39 mouse cellular contexts compared by ENCODE assay signal in the genomic region with DNA sequence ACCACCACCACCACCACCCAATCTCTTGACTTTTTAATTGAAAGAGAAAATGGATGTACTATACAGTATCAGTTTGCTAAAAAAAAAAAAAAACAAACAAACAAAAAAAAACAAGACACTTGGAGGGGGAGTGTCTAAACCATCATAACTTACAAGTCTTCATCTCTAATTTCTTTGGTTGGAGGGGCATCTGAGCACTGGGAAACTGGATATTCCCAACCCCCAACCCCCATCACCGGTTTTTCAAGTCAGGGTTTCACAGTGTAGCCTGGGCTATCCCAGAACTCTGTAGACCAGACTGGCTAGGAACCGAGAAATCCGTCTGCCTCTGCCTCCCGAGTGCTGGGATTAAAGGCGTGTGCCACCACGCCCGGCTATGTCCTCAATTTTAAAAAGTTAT. TPM values are rescaled to one million over a fixed set of nuclear protein-coding genes. Genes with fewer than 3 reads are reported as not detected.
"Had no signal": no experiment of that assay in that cellular context is flagged by ENCODE, and none has a peak within 500 bp of the region (broad histone marks: within the 10 kb centered on the region; RNA-seq: fewer than 3 reads in every experiment).

No protein-coding gene starts in this region.

- H3K4me2 ChIP-seq: embryonic facial prominence, embryonic 12.5 days; embryonic facial prominence, embryonic 13.5 days; embryonic facial prominence, embryonic 15.5 days; forebrain, embryonic 12.5 days; forebrain, embryonic 13.5 days; forebrain, embryonic 15.5 days had no signal

- H3K9me3 ChIP-seq: embryonic facial prominence, embryonic 10.5 days; embryonic facial prominence, embryonic 12.5 days; embryonic facial prominence, embryonic 13.5 days; embryonic facial prominence, embryonic 15.5 days; forebrain, embryonic 10.5 days; forebrain, embryonic 12.5 days; forebrain, embryonic 13.5 days; forebrain, embryonic 15.5 days; heart, embryonic 10.5 days had no signal

- ATAC-seq: forebrain, embryonic 13.5 days; forebrain, embryonic 14.5 days; forebrain, embryonic 15.5 days; forebrain, embryonic 16.5 days; forebrain, postnatal 0 days had no signal

- H3K36me3 ChIP-seq: embryonic facial prominence, embryonic 10.5 days; embryonic facial prominence, embryonic 12.5 days; embryonic facial prominence, embryonic 13.5 days; embryonic facial prominence, embryonic 15.5 days; forebrain, embryonic 10.5 days; forebrain, embryonic 12.5 days; forebrain, embryonic 15.5 days; heart, embryonic 10.5 days had no signal

- H3K4me1 ChIP-seq: embryonic facial prominence, embryonic 10.5 days; embryonic facial prominence, embryonic 12.5 days; embryonic facial prominence, embryonic 13.5 days; embryonic facial prominence, embryonic 15.5 days; forebrain, embryonic 12.5 days; forebrain, embryonic 13.5 days; forebrain, embryonic 15.5 days had no signal

- H3K27ac ChIP-seq: embryonic facial prominence, embryonic 10.5 days; embryonic facial prominence, embryonic 12.5 days; embryonic facial prominence, embryonic 13.5 days; embryonic facial prominence, embryonic 15.5 days; forebrain, embryonic 10.5 days; forebrain, embryonic 12.5 days; forebrain, embryonic 13.5 days; forebrain, embryonic 15.5 days; gastrocnemius, adult 2 months; heart, adult 2 months; heart, embryonic 10.5 days had no signal

- H3K9ac ChIP-seq: embryonic facial prominence, embryonic 12.5 days; embryonic facial prominence, embryonic 13.5 days; embryonic facial prominence, embryonic 15.5 days; forebrain, embryonic 12.5 days; forebrain, embryonic 13.5 days; forebrain, embryonic 15.5 days; forebrain, postnatal 0 days had no signal

- H3K4me3 ChIP-seq: embryonic facial prominence, embryonic 10.5 days; embryonic facial prominence, embryonic 12.5 days; embryonic facial prominence, embryonic 13.5 days; embryonic facial prominence, embryonic 15.5 days; erythroblast, embryonic 14.5 days; forebrain, embryonic 10.5 days; forebrain, embryonic 12.5 days; forebrain, embryonic 13.5 days; forebrain, embryonic 15.5 days; gastrocnemius, adult 2 months; heart, adult 2 months; heart, embryonic 10.5 days had no signal

- H3K27me3 ChIP-seq: embryonic facial prominence, embryonic 12.5 days; embryonic facial prominence, embryonic 13.5 days; embryonic facial prominence, embryonic 15.5 days; forebrain, embryonic 12.5 days; forebrain, embryonic 13.5 days; forebrain, embryonic 15.5 days had no signal

- DNase-seq: cerebellum, adult 9-11 months; cerebellum, postnatal 10 days; cerebellum, postnatal 14 days; cerebellum, postnatal 25 days; cerebellum, postnatal 36 days; embryo, embryonic 11 days; forebrain, postnatal 0 days; gastrocnemius, adult 2 months; gastrocnemius, postnatal 10 days; gastrocnemius, postnatal 14 days; gastrocnemius, postnatal 25 days; gastrocnemius, postnatal 36 days; heart, adult 11 months; heart, adult 18-20 months; heart, adult 2 months had no signal

RNA-seq across cellular contexts. Expression of a gene that starts 1.8 kb away (rescaled TPM):
- total RNA-seq: common myeloid progenitor, adult 5-6 weeks; gastrocnemius, adult 18-20 months; gastrocnemius, adult 2 months; gastrocnemius, adult 8-10 months; gastrocnemius, postnatal 10 days; gastrocnemius, postnatal 14 days; gastrocnemius, postnatal 25 days; gastrocnemius, postnatal 36 days; gastrocnemius, postnatal 4 days; granulocyte monocyte progenitor cell, adult 5-6 weeks; heart, adult 18-20 months; heart, adult 2 months; heart, adult 8-10 months had no signal
- polyA plus RNA-seq: cortical plate, adult 2 months; embryonic facial prominence, embryonic 10.5 days; embryonic facial prominence, embryonic 11.5 days; embryonic facial prominence, embryonic 14.5 days; erythroblast, embryonic 14.5 days; forebrain, embryonic 10.5 days; gonadal fat pad, adult 2 months; heart, adult 2 months; heart, embryonic 10.5 days had no signal

RNA-seq across cellular contexts. Expression of a gene that starts 8.7 kb away (rescaled TPM):
- total RNA-seq: common myeloid progenitor, adult 5-6 weeks; gastrocnemius, adult 18-20 months; gastrocnemius, adult 2 months; gastrocnemius, adult 8-10 months; gastrocnemius, postnatal 36 days; granulocyte monocyte progenitor cell, adult 5-6 weeks; heart, adult 18-20 months; heart, adult 2 months; heart, adult 8-10 months had no signal
- polyA plus RNA-seq: erythroblast, embryonic 14.5 days; gonadal fat pad, adult 2 months; heart, adult 2 months had no signal

RNA-seq across cellular contexts. Expression of a gene that starts 14.2 kb away (rescaled TPM):
- total RNA-seq: common myeloid progenitor, adult 5-6 weeks; forebrain, postnatal 0 days; gastrocnemius, adult 2 months; gastrocnemius, adult 8-10 months; gastrocnemius, postnatal 10 days; gastrocnemius, postnatal 14 days; gastrocnemius, postnatal 25 days; gastrocnemius, postnatal 36 days; gastrocnemius, postnatal 4 days; granulocyte monocyte progenitor cell, adult 5-6 weeks had no signal
- polyA plus RNA-seq: embryonic facial prominence, embryonic 10.5 days; embryonic facial prominence, embryonic 11.5 days; embryonic facial prominence, embryonic 12.5 days; erythroblast, embryonic 14.5 days; forebrain, embryonic 10.5 days; forebrain, embryonic 11.5 days; forebrain, embryonic 12.5 days; forebrain, embryonic 13.5 days; forebrain, embryonic 14.5 days; forebrain, embryonic 15.5 days; forebrain, embryonic 16.5 days; forebrain, postnatal 0 days; frontal cortex, adult 2 months; heart, embryonic 10.5 days had no signal

RNA-seq across cellular contexts. Expression of a gene that starts 25.8 kb away (rescaled TPM):
- total RNA-seq: gastrocnemius, adult 18-20 months; gastrocnemius, adult 2 months; gastrocnemius, adult 8-10 months; gastrocnemius, postnatal 10 days; gastrocnemius, postnatal 14 days; gastrocnemius, postnatal 25 days; gastrocnemius, postnatal 36 days; granulocyte monocyte progenitor cell, adult 5-6 weeks; heart, adult 18-20 months; heart, adult 2 months; heart, adult 8-10 months had no signal
- polyA plus RNA-seq: embryonic facial prominence, embryonic 11.5 days; erythroblast, embryonic 14.5 days; gonadal fat pad, adult 2 months; heart, adult 2 months had no signal

RNA-seq across cellular contexts. Expression of a gene that starts 42.4 kb away (rescaled TPM):
- total RNA-seq: common myeloid progenitor, adult 5-6 weeks; forebrain, postnatal 0 days; gastrocnemius, adult 18-20 months; gastrocnemius, adult 2 months; gastrocnemius, adult 8-10 months; gastrocnemius, postnatal 10 days; gastrocnemius, postnatal 14 days; gastrocnemius, postnatal 25 days; gastrocnemius, postnatal 36 days; gastrocnemius, postnatal 4 days; granulocyte monocyte progenitor cell, adult 5-6 weeks; heart, adult 18-20 months; heart, adult 2 months; heart, adult 8-10 months had no signal
- polyA plus RNA-seq: cortical plate, adult 2 months; embryonic facial prominence, embryonic 10.5 days; embryonic facial prominence, embryonic 11.5 days; embryonic facial prominence, embryonic 12.5 days; embryonic facial prominence, embryonic 13.5 days; embryonic facial prominence, embryonic 14.5 days; embryonic facial prominence, embryonic 15.5 days; erythroblast, embryonic 14.5 days; forebrain, embryonic 10.5 days; forebrain, embryonic 11.5 days; forebrain, embryonic 12.5 days; forebrain, embryonic 13.5 days; forebrain, embryonic 14.5 days; forebrain, embryonic 15.5 days; forebrain, embryonic 16.5 days; forebrain, postnatal 0 days; frontal cortex, adult 2 months; gonadal fat pad, adult 2 months; heart, adult 2 months; heart, embryonic 10.5 days had no signal
